Mouse (Mus musculus): ENCODE data around the gene 4933430I17Rik. TPM values are rescaled to one million over a fixed set of nuclear protein-coding genes. Genes with fewer than 3 reads are reported as not detected.

Gene 4933430I17Rik
- polyA plus RNA-seq, 1 experiment = 1.3 TPM

- no peak overlapping the region for H3K4me3 ChIP-seq (ENCODE audit: low read depth, low read length)
- no peaks in the 10 kb centered on the region for H3K27me3 ChIP-seq (ENCODE audit: control insufficient read depth, insufficient read depth, low read length, poor library complexity, severe bottlenecking)
- H3K9me3 ChIP-seq (replicated peaks; ENCODE audit: control insufficient read depth, insufficient read depth, low read length, poor library complexity, severe bottlenecking) = no peaks in the 10 kb centered on the region
- H3K36me3 ChIP-seq (ENCODE audit: control insufficient read depth, insufficient read depth, low read length, poor library complexity, severe bottlenecking) = peaks cover 2% of the 10 kb centered on the region; the same call in 1 of the 2 replicates
- H3K4me1 ChIP-seq (ENCODE audit: control insufficient read depth, insufficient read depth, low read length) = no peaks in the 10 kb centered on the region
- H3K27ac ChIP-seq (ENCODE audit: insufficient read depth, low read length) = no peak overlapping the region
- no peak overlapping the region for H3K9ac ChIP-seq (ENCODE audit: low read depth, poor library complexity, severe bottlenecking)
- TF ChIP-seq CTCF (IDR thresholded peaks at IDR 0.05; ENCODE audit: low read depth, low read length) (no peak), EP300 (IDR thresholded peaks at IDR 0.05; ENCODE audit: insufficient read depth, low read depth, low read length) (no peak), POLR2A (IDR thresholded peaks at IDR 0.05; ENCODE audit: insufficient read depth, low read length) (no peak)
These were observed 8.6 kb upstream of the 4933430I17Rik start for GRCm38 (mm10) chr4:62516579-62516978.

DNA sequence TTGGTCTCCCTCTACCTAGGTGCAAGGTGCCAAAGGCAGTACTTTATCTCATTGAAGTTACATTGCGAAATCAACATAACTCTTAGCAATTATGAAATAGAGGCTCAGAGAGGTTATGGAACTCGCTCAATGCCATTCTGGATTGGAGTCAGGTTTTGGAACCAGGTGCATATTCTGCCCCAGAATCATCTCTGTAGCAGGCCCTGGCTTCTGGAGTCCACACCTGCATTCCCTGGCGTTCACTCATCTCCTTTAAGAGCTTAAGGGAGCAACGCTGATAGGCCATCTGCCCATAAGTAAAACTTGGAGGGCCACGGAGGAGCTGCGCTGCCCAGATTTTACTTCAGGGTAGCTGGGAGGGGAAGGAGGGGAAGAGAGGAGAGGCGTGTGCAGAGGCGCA lies 8.1 kb upstream of the 4933430I17Rik start:
- Histone ChIP-seq H3K9ac (ENCODE audit: low read depth, poor library complexity, severe bottlenecking) (no peak overlapping the region), H3K27ac (ENCODE audit: insufficient read depth, low read length) (no peak overlapping the region), H3K27me3 (ENCODE audit: control insufficient read depth, insufficient read depth, low read length, poor library complexity, severe bottlenecking) (no peaks in the 10 kb centered on the region), H3K9me3 (replicated peaks; ENCODE audit: control insufficient read depth, insufficient read depth, low read length, poor library complexity, severe bottlenecking) (no peaks in the 10 kb centered on the region), H3K36me3 (ENCODE audit: control insufficient read depth, insufficient read depth, low read length, poor library complexity, severe bottlenecking) (peaks cover 2% of the 10 kb centered on the region; the same call in 1 of the 2 replicates), H3K4me3 (ENCODE audit: low read depth, low read length) (no peak overlapping the region), H3K4me1 (ENCODE audit: control insufficient read depth, insufficient read depth, low read length) (no peaks in the 10 kb centered on the region)
- TF ChIP-seq POLR2A (IDR thresholded peaks at IDR 0.05; ENCODE audit: insufficient read depth, low read length) (no peak), EP300 (IDR thresholded peaks at IDR 0.05; ENCODE audit: insufficient read depth, low read depth, low read length) (no peak), CTCF (IDR thresholded peaks at IDR 0.05; ENCODE audit: low read depth, low read length) (no peak)

DNA sequence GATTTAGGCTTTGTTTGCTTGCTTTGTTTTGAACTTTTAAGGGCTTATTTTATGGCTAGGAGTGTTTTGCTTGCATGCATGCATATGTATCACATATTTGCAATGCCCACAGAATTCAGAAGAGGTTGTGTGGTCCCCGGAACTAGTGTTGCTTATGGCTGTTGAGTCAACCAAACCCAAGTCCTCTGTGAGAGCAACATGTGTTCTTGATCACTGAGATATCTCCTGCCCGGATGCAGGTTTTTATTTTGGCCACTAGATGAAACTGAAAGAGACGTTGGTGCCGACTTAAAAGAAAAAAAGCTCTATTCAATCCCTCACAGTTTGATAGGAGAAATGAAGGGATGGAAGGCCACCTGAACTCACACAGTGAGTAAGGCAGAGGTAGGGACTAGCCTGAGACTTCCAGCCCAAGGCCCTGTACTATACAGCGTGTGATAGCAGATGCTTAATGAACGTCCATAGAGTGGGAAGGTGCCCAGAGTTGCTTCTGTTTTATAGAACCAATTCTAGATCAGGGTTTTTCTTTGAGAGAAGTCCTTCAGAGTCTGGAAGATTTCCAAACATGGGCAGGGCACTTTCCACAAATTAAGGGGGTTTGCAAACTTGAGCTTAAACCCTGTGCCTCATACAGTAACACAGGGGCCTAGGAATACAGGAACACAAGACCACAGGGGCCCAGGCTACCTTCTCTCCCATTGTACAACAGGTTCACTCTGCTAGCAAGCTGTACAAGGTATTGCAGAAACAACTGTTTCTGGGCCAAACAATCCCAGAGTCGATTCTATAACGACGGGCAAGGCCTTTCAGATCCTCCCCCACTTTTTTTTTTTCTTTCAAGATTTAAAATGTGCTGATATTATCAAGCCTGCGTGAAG lies 7.4 kb upstream of the 4933430I17Rik start:
- Histone ChIP-seq H3K9ac (ENCODE audit: low read depth, poor library complexity, severe bottlenecking) (no peak overlapping the region), H3K4me1 (ENCODE audit: control insufficient read depth, insufficient read depth, low read length) (no peaks in the 10 kb centered on the region), H3K36me3 (ENCODE audit: control insufficient read depth, insufficient read depth, low read length, poor library complexity, severe bottlenecking) (no peaks in the 10 kb centered on the region), H3K4me3 (ENCODE audit: low read depth, low read length) (no peak overlapping the region), H3K27me3 (ENCODE audit: control insufficient read depth, insufficient read depth, low read length, poor library complexity, severe bottlenecking) (no peaks in the 10 kb centered on the region), H3K27ac (ENCODE audit: insufficient read depth, low read length) (no peak overlapping the region), H3K9me3 (replicated peaks; ENCODE audit: control insufficient read depth, insufficient read depth, low read length, poor library complexity, severe bottlenecking) (no peaks in the 10 kb centered on the region)
- no peak for TF ChIP-seq CTCF (IDR thresholded peaks at IDR 0.05; ENCODE audit: low read depth, low read length)
- TF ChIP-seq POLR2A (IDR thresholded peaks at IDR 0.05; ENCODE audit: insufficient read depth, low read length) = no peak
- no peak for TF ChIP-seq EP300 (IDR thresholded peaks at IDR 0.05; ENCODE audit: insufficient read depth, low read depth, low read length)

DNA sequence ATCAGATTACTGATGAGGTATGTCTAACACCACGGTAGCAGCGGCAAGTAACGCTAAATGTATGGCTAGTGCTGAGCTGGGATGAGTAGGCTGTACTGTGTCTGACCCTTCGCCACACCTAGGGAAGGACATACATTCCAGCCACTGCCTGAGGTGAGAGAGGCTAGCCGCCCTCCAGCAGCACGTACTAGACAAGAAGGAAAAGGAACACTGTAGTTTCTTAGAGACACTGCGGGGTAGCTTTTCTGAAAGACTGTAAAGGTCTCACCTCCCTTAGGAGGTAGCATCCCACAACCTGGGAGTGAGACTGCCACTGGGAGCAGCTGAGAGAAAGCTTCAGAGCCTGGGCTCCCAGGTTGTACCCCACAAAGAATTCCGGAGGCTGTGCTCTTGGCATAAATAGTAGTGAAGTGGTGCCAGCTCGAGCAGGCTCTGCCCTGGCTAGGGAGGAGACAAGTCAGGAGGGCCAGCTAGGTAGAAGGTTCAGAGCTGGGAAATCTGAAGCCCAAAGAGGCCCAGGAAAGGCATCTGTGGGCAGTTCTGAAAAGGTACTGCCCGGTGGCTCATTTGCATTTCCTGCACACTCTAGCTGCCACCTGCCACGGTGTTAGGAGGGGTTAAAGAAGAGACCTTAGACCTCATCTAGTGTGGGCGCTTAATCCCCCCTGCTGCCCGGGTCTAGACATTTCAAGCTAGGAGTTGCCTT lies 6.6 kb upstream of the 4933430I17Rik start:
- Histone ChIP-seq H3K27me3 (ENCODE audit: control insufficient read depth, insufficient read depth, low read length, poor library complexity, severe bottlenecking) (no peaks in the 10 kb centered on the region), H3K4me1 (ENCODE audit: control insufficient read depth, insufficient read depth, low read length) (no peaks in the 10 kb centered on the region), H3K4me3 (ENCODE audit: low read depth, low read length) (peak overlapping the region; percentile 80), H3K27ac (ENCODE audit: insufficient read depth, low read length) (no peak overlapping the region), H3K9me3 (replicated peaks; ENCODE audit: control insufficient read depth, insufficient read depth, low read length, poor library complexity, severe bottlenecking) (no peaks in the 10 kb centered on the region), H3K36me3 (ENCODE audit: control insufficient read depth, insufficient read depth, low read length, poor library complexity, severe bottlenecking) (no peaks in the 10 kb centered on the region), H3K9ac (ENCODE audit: low read depth, poor library complexity, severe bottlenecking) (peak overlapping the region; percentile 65; the same call in 1 of the 2 replicates)
- TF ChIP-seq CTCF (IDR thresholded peaks at IDR 0.05; ENCODE audit: low read depth, low read length) = no peak
- TF ChIP-seq EP300 (IDR thresholded peaks at IDR 0.05; ENCODE audit: insufficient read depth, low read depth, low read length) = no peak
- TF ChIP-seq POLR2A (IDR thresholded peaks at IDR 0.05; ENCODE audit: insufficient read depth, low read length) = no peak

DNA sequence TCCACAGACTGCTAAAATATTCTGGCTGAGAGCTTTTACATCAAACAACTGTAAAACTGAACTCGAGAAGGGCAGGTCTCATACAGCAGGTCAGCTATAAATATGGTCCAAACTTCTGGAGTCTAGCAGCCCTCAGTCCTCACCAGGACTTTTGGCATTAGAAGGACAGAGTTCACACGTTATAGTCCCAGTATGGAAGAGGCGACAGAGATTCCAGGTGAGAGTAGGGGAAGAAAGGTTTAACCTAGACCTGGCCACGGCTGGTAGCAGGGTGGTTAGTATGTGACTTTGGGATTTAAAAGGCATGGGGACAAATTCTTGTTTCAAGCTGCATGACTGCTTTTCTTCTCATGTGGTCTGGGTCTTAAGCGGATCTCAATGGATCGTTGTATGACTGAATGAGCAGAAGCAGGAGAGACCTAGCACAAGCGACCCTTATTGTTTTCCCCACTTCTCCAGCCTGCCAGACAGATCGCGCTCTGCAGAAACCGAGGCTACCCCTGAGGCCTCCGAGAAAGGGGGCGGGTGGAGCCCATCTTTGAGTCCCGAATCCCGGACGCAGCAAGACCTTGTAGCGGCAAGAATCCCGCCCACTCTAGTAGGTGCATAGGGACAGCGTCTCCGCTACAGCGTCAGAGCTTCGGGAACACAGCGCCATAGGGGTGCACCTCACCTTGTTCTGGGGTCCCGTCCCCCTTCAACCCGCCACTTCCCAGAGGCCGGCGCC lies 5.9 kb upstream of the 4933430I17Rik start:
- Histone ChIP-seq H3K4me1 (ENCODE audit: control insufficient read depth, insufficient read depth, low read length) (no peaks in the 10 kb centered on the region), H3K36me3 (ENCODE audit: control insufficient read depth, insufficient read depth, low read length, poor library complexity, severe bottlenecking) (no peaks in the 10 kb centered on the region)

More for the DNA sequence above, 5.9 kb upstream of the 4933430I17Rik start:
- no peak overlapping the region for H3K27ac ChIP-seq (ENCODE audit: insufficient read depth, low read length)
- TF ChIP-seq EP300 (IDR thresholded peaks at IDR 0.05; ENCODE audit: insufficient read depth, low read depth, low read length) (no peak), POLR2A (IDR thresholded peaks at IDR 0.05; ENCODE audit: insufficient read depth, low read length) (no peak), CTCF (IDR thresholded peaks at IDR 0.05; ENCODE audit: low read depth, low read length) (no peak)
- H3K9ac ChIP-seq (ENCODE audit: low read depth, poor library complexity, severe bottlenecking) = peak overlapping the region; percentile 65
- no peaks in the 10 kb centered on the region for H3K9me3 ChIP-seq (replicated peaks; ENCODE audit: control insufficient read depth, insufficient read depth, low read length, poor library complexity, severe bottlenecking)
- H3K4me3 ChIP-seq (ENCODE audit: low read depth, low read length) = peak overlapping the region; percentile 80
- no peaks in the 10 kb centered on the region for H3K27me3 ChIP-seq (ENCODE audit: control insufficient read depth, insufficient read depth, low read length, poor library complexity, severe bottlenecking)
